ENCODE assay signal across 10 mouse cellular contexts in genomic region chr10:93486622-93487021, GRCm38 (mm10). TPM values are rescaled to one million over a fixed set of nuclear protein-coding genes. Genes with fewer than 3 reads are reported as not detected.
DNase-seq lines count a peak whose midpoint lies in the region; ATAC-seq and TF ChIP-seq lines count a peak whose summit lies in the region.
"Had no signal": no experiment of that assay in that cellular context is flagged by ENCODE, and none has a peak within 500 bp of the region (broad histone marks: within the 10 kb centered on the region; RNA-seq: fewer than 3 reads in every experiment).

No protein-coding gene starts in this region.

- H3K4me2 ChIP-seq in liver, postnatal 0 days (ENCODE audit: low read depth, low read length), result no peak overlapping the region
- H3K4me2 ChIP-seq: neural tube, embryonic 13.5 days had no signal

- ATAC-seq in liver, postnatal 0 days, result no peak

- peak; percentile 19 for DNase-seq in left cerebral cortex, adult 11 months (ENCODE audit: low spot score)
- DNase-seq in left cerebral cortex, adult 8-10 months (ENCODE audit: low spot score in 2 of 2), result no peak
- DNase-seq in adrenal gland, postnatal 36 days, result peak; percentile 10 to 42
- peak; percentile 84 for DNase-seq in embryo, embryonic 10.5 days (ENCODE audit: low spot score)
- DNase-seq in kidney, adult 8-10 months, result peak; percentile 10 to 18
- DNase-seq in liver, postnatal 0 days, result peak; percentile 34
- no peak for DNase-seq in urinary bladder, postnatal 10 days (ENCODE audit: low spot score)
- no peak for DNase-seq in thymus, adult 2 months

- TF ChIP-seq CTCF in liver, postnatal 0 days (IDR thresholded peaks at IDR 0.05; ENCODE audit: low read depth), result peak; percentile 82
- TF ChIP-seq CTCF in thymus, adult 2 months (IDR thresholded peaks at IDR 0.05; ENCODE audit: borderline replicate concordance, control insufficient read depth, extremely low read depth, insufficient read depth, low read length, poor library complexity), result no peak

- no peaks in the 10 kb centered on the region for H3K27me3 ChIP-seq in liver, postnatal 0 days (ENCODE audit: insufficient read depth, low read length)
- no peaks in the 10 kb centered on the region for H3K27me3 ChIP-seq in thymus, adult 2 months (ENCODE audit: control insufficient read depth, insufficient read depth, low read length)
- H3K27me3 ChIP-seq: neural tube, embryonic 13.5 days had no signal

- H3K27ac ChIP-seq in liver, postnatal 0 days (ENCODE audit: low read depth), result no peak overlapping the region
- no peak overlapping the region for H3K27ac ChIP-seq in thymus, adult 2 months (ENCODE audit: control insufficient read depth, insufficient read depth, low read length)
- H3K27ac ChIP-seq: neural tube, embryonic 13.5 days had no signal

- TF ChIP-seq POLR2A in thymus, adult 2 months (IDR thresholded peaks at IDR 0.05; ENCODE audit: control insufficient read depth, extremely low read depth, insufficient read depth, low read length, poor library complexity), result no peak

- no peaks in the 10 kb centered on the region for H3K9me3 ChIP-seq in liver, postnatal 0 days (ENCODE audit: low read length)
- H3K9me3 ChIP-seq: neural tube, embryonic 13.5 days had no signal

- 24% methylated on average over 4 of the region's 4 CpGs for WGBS in liver, postnatal 0 days (ENCODE audit: insufficient replicate concordance)
- 34% methylated on average over 4 of the region's 4 CpGs for WGBS in thymus, adult 2 months

- H3K9ac ChIP-seq in liver, postnatal 0 days (replicated peaks), result no peak overlapping the region
- H3K9ac ChIP-seq: neural tube, embryonic 13.5 days had no signal

- no peak overlapping the region for H3K4me3 ChIP-seq in liver, postnatal 0 days (ENCODE audit: low read depth, low read length)
- H3K4me3 ChIP-seq in thymus, adult 2 months (ENCODE audit: control insufficient read depth, insufficient read depth, low read length), result no peak overlapping the region
- H3K4me3 ChIP-seq: neural tube, embryonic 13.5 days had no signal

- TF ChIP-seq EP300 in liver, postnatal 0 days (IDR thresholded peaks at IDR 0.05; ENCODE audit: low read depth), result no peak

- peaks cover 29% of the 10 kb centered on the region for H3K36me3 ChIP-seq in liver, postnatal 0 days (replicated peaks; ENCODE audit: insufficient read depth, low read length)
- peaks cover 27% of the 10 kb centered on the region for H3K36me3 ChIP-seq in thymus, adult 2 months (ENCODE audit: control insufficient read depth, insufficient read depth, low read length)

- peaks cover 14% of the 10 kb centered on the region; the same call in 1 of the 2 replicates for H3K4me1 ChIP-seq in liver, postnatal 0 days (ENCODE audit: insufficient read depth)
- H3K4me1 ChIP-seq in thymus, adult 2 months (replicated peaks; ENCODE audit: control insufficient read depth, insufficient read depth, low read length), result no peaks in the 10 kb centered on the region
- H3K4me1 ChIP-seq: neural tube, embryonic 13.5 days had no signal

RNA-seq across cellular contexts. Expression of gene Hal, which starts 1.9 kb away (rescaled TPM):
- under 1 TPM in 2 of 4 experiments, not detected in 2; 0.27 to 0.34 TPM for total RNA-seq in left cerebral cortex, adult 8-10 months (2022)
- total RNA-seq in adrenal gland, postnatal 36 days (2021), result under 1 TPM; 0.23 to 0.63 TPM
- 30.0 and 44.0 TPM in 2 replicates for polyA plus RNA-seq in liver, postnatal 0 days (2015; fragmentation: Nextera tagmentation; extraction: Ambion mirVana)
- polyA plus RNA-seq in thymus, adult 2 months (2012; rRNA removed), result 3.7 TPM in 2 replicates
- polyA plus RNA-seq: neural tube, embryonic 13.5 days had no signal

RNA-seq across cellular contexts. Expression of gene Lta4h, which starts 33.4 kb away (rescaled TPM):
- total RNA-seq in left cerebral cortex, adult 8-10 months (2022), result 10 to 100 TPM; 59.6 to 70.9 (median 63.2) TPM
- total RNA-seq in adrenal gland, postnatal 36 days (2021), result 10 to 100 TPM; 59.8 to 61.4 TPM
- 63.7 and 68.4 TPM in 2 replicates for polyA plus RNA-seq in liver, postnatal 0 days (2015; fragmentation: Nextera tagmentation; extraction: Ambion mirVana)
- 153 and 269 TPM in 2 replicates for polyA plus RNA-seq in thymus, adult 2 months (2012; rRNA removed)

RNA-seq across cellular contexts. Expression of gene Amdhd1, which starts 53.2 kb away (rescaled TPM):
- under 1 TPM; 0.15 to 0.75 (median 0.35) TPM for total RNA-seq in left cerebral cortex, adult 8-10 months (2022)
- total RNA-seq in adrenal gland, postnatal 36 days (2021), result under 1 TPM in 1 of 2 experiments, not detected in 1; 0.17 TPM
- 80.3 and 91.6 TPM in 2 replicates for polyA plus RNA-seq in liver, postnatal 0 days (2015; fragmentation: Nextera tagmentation; extraction: Ambion mirVana)
- polyA plus RNA-seq in thymus, adult 2 months (2012; rRNA removed), result 0.44 and 0.46 TPM in 2 replicates
- total RNA-seq: heart, postnatal 14 days had no signal
- polyA plus RNA-seq: neural tube, embryonic 13.5 days had no signal

RNA-seq across cellular contexts. Expression of gene Ccdc38, which starts 53.8 kb away (rescaled TPM):
- not detected for total RNA-seq in left cerebral cortex, adult 8-10 months (2022)
- total RNA-seq in adrenal gland, postnatal 36 days (2021), result not detected
- 0.32 and 0.36 TPM in 2 replicates for polyA plus RNA-seq in liver, postnatal 0 days (2015; fragmentation: Nextera tagmentation; extraction: Ambion mirVana)
- polyA plus RNA-seq in thymus, adult 2 months (2012; rRNA removed), result 0.03 TPM in 1 of 2 replicates, not detected in the other
- total RNA-seq: heart, postnatal 14 days had no signal

Comparison
In these comparisons a context has a peak if more than half of its experiments do, and no peak if none do; other contexts are left out.
1. DNase-seq: peak in left cerebral cortex, adult 11 months (single experiment), adrenal gland, postnatal 36 days (2 of 2), embryo, embryonic 10.5 days (single experiment), kidney, adult 8-10 months (2 of 2) and liver, postnatal 0 days (single experiment); none in left cerebral cortex, adult 8-10 months (0 of 2), urinary bladder, postnatal 10 days (single experiment) and thymus, adult 2 months (single experiment).